Mouse (Mus musculus) spleen, adult 2 months (tissue): Measurements from ENCODE around the gene Rhox13. TPM values are rescaled to one million over a fixed set of nuclear protein-coding genes. Genes with fewer than 3 reads are reported as not detected.

Experiments used
- DNase-seq, 2 experiments: peaks; one replicate each; pipeline versions ENCODE4 v3.0.0 to v3.0.0-alpha.2; 2012 to 2021; ENCODE audit warnings: low spot score in 2 of 2, low read depth in 1 of 2
- H3K27ac ChIP-seq: fragments of 200-500 bp; 2 replicates; pipeline ENCODE4 v1.5.1; 2012; ENCODE audit warnings: low read length, inconsistent platforms; ENCODE audit not compliant: insufficient read depth
- H3K27me3 ChIP-seq: fragments of 200-500 bp; 2 replicates; pipeline ENCODE4 v1.6.1; 2012; ENCODE audit warnings: mild to moderate bottlenecking, moderate library complexity, low read length, inconsistent platforms; ENCODE audit not compliant: control insufficient read depth, insufficient read depth
- H3K36me3 ChIP-seq: fragments of 200-500 bp; 2 replicates; pipeline ENCODE4 v1.6.1; 2012; ENCODE audit warnings: mild to moderate bottlenecking, low read length, inconsistent platforms; ENCODE audit not compliant: control insufficient read depth, insufficient read depth
- H3K4me1 ChIP-seq: fragments of 200-500 bp; 2 replicates; pipeline ENCODE4 v1.6.1; 2011; ENCODE audit warnings: inconsistent platforms; ENCODE audit not compliant: control insufficient read depth, insufficient read depth, insufficient read length
- H3K4me3 ChIP-seq: fragments of 200-500 bp; 2 replicates; pipeline ENCODE4 v1.5.1; 2011; ENCODE audit warnings: mild to moderate bottlenecking, inconsistent platforms; ENCODE audit not compliant: insufficient read depth, insufficient read length; ENCODE audit errors: extremely low read depth
- CTCF ChIP-seq: fragments of 200-500 bp; IDR thresholded peaks from 2 replicates; pipeline ENCODE4 v1.5.1; 2011; ENCODE audit warnings: mild to moderate bottlenecking, inconsistent platforms; ENCODE audit not compliant: insufficient read depth, insufficient read length, insufficient replicate concordance; ENCODE audit errors: extremely low read depth
- POLR2A ChIP-seq: fragments of 200-500 bp; IDR thresholded peaks from 2 replicates; pipeline ENCODE4 v1.6.1; 2011; ENCODE audit warnings: low read depth, low read length, inconsistent platforms
- WGBS: fragments of 180-500 bp; shearing (Covaris S2); methylation state at CpG from one replicate; pipeline ENCODE4 v1.1.7; 2018; 5-methylcytosine and 5-hydroxymethylcytosine counted together
- polyA plus RNA-seq: library from polyadenylated mRNA; depleted of rRNA; stranded (reverse); fragments of >200 nt; gene quantifications from 2 replicates; pipeline ENCODE4 v1.2.3, GENCODE M21; 2012; rRNA removed

Gene Rhox13
- polyA plus RNA-seq, 1 experiment: not detected

DNA sequence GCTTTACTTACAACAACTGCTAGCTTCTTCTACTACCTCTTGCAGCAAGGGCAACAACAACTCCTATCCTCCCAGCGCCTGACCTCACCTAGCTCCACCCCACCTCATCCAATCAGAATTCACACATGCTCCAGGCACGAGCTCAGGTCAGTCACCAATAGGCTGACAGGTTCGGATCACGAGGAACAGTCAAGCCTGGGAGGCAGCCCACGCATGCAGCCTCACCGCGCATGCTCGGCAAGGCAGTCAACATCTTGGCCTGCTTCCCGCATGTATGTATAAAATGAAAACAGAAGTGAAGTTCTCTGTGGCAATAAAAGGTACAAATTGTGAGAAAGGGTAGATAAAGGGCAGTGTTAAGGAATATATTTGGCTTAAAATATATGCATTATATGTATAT is 45.0 kb downstream of the Rhox13 start:
- Histone ChIP-seq H3K27me3 (no peaks in the 10 kb centered on the region), H3K27ac (no peak overlapping the region), H3K4me3 (no peak overlapping the region), H3K36me3 (no peaks in the 10 kb centered on the region), H3K4me1 (no peaks in the 10 kb centered on the region)
- DNase-seq: no peak
- TF ChIP-seq POLR2A (no peak), CTCF (no peak)
- WGBS: 83% methylated on average over 9 of the region's 9 CpGs

DNA sequence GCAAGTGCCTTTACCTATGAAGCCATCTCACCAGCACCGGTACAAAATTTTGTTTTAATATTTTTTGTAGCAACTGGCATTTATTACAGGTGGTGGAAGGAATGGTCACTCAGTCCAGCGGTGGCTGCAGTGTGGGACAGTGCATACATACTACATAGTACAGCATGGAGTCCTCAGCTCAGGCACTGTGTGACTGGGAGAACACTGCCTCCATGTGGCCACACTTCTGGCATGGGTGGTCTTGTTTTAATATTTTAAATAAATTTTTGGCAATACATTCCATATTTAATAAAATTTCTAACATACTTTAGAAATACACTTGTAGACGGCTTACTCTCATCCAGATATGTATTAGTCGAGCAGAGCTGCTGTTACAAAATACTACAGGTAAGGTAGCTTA is 45.6 kb downstream of the Rhox13 start:
- WGBS: 80% methylated on average over 4 of the region's 4 CpGs
- DNase-seq: no peak
- Histone ChIP-seq H3K27me3 (no peaks in the 10 kb centered on the region), H3K27ac (no peak overlapping the region), H3K4me3 (no peak overlapping the region), H3K36me3 (no peaks in the 10 kb centered on the region), H3K4me1 (no peaks in the 10 kb centered on the region)
- TF ChIP-seq CTCF (no peak), POLR2A (no peak)

Other genes starting within 250 kb of the Rhox13 start
- not detected in 2 replicates for gene Rhox8, start 242.3 kb upstream of the Rhox13 start, polyA plus RNA-seq
- not detected in 2 replicates for gene Rhox7b, start 224.0 kb upstream of the Rhox13 start, polyA plus RNA-seq
- gene Rhox9, start 219.4 kb upstream of the Rhox13 start, polyA plus RNA-seq: not detected in 2 replicates
- not detected in 2 replicates for gene Btg1-ps1, start 102.4 kb upstream of the Rhox13 start, polyA plus RNA-seq
- gene Btg1-ps2, start 78.1 kb upstream of the Rhox13 start, polyA plus RNA-seq: 0.52 and 1.8 TPM in 2 replicates
- gene Rhox10, start 54.7 kb upstream of the Rhox13 start, polyA plus RNA-seq: not detected in 2 replicates
- not detected in 2 replicates for gene Rhox11, start 36.1 kb upstream of the Rhox13 start, polyA plus RNA-seq
- gene Rhox12, start 10.3 kb upstream of the Rhox13 start, polyA plus RNA-seq: not detected in 2 replicates
- 2.7 and 2.9 TPM in 2 replicates for gene Zbtb33, start 68.6 kb downstream of the Rhox13 start, polyA plus RNA-seq
- gene Tmem255a, start 131.2 kb downstream of the Rhox13 start, polyA plus RNA-seq: 1.3 TPM in 2 replicates
- gene Atp1b4, start 195.0 kb downstream of the Rhox13 start, polyA plus RNA-seq: not detected in 2 replicates